Mouse (Mus musculus) Patski (cell line): ENCODE data around the gene Rcor3. TPM values are rescaled to one million over a fixed set of nuclear protein-coding genes. Genes with fewer than 3 reads are reported as not detected.
A peak's percentile ranks its signal among the peaks of the same experiment; 100 is the strongest.

Experiments
- ATAC-seq: fragments of 100-300 bp; one replicate; pipeline ENCODE4 v1.8.0; 2021
- CTCF ChIA-PET: fragments of 350-600 bp; sonication (Branson Sonifier 250); formaldehyde crosslinking; loops from one replicate; lab custom pipeline; 2022; ENCODE audit warnings: inconsistent platforms; lab: Charles Lee
- POLR2A ChIA-PET: fragments of 350-600 bp; sonication (Branson Sonifier 250); formaldehyde crosslinking; loops from one replicate; lab custom pipeline; 2022; ENCODE audit warnings: antibody characterized with exemption, inconsistent platforms; lab: Charles Lee
- DNase-seq: peaks from one replicate; pipeline ENCODE4 v3.0.0-alpha.2; 2011; ENCODE audit warnings: low read depth, low spot score
- H3K27me3 ChIP-seq: fragments of 371-371 bp; one replicate; pipeline ENCODE4 v1.5.1; 2021
- CTCF ChIP-seq: fragments of 100-300 bp; IDR thresholded peaks from one replicate; pipeline ENCODE4 v1.5.1; 2021
- in situ Hi-C: fragments of 300-500 bp; cut with MboI; formaldehyde crosslinking; loops from 3 replicates; pipeline ENCODE4 v1.11.1; 2018; ENCODE audit warnings: low pct_unique_long_range_greater_than_20kb, mixed read lengths
- polyA plus RNA-seq: library from polyadenylated mRNA; unstranded; gene quantifications from one replicate; pipeline ENCODE4 v1.2.3, GENCODE M21; 2021

Rcor3 gene
- polyA plus RNA-seq, 1 experiment from 2014 or later, result 34.2 TPM

DNA sequence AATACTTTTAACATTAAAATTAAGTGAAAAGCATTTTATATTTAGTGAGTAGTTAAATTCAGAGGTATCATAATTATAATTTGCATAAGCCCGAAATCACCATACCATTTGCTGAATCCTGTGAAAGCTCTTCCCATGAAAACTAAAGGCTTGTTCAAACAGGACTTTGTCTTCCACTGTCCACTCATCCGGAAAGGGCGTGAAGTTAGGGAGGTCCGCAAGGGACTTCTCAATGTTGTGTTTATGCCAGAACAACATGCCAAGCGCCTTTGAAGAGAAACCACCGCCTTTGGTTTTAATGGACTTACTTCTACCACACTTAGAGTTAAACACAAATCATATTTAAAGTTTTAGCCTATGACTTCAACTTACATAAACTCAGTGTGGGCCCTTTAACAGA lies 12.1 kb downstream of the Rcor3 start:
- in situ Hi-C loops, result no loop called here
- CTCF ChIA-PET, result no interaction called here
- no peak for ATAC-seq
- POLR2A ChIA-PET, result no interaction called here
- no peaks in the 10 kb centered on the region for H3K27me3 ChIP-seq
- no peak for DNase-seq
- no peak for TF ChIP-seq CTCF

DNA sequence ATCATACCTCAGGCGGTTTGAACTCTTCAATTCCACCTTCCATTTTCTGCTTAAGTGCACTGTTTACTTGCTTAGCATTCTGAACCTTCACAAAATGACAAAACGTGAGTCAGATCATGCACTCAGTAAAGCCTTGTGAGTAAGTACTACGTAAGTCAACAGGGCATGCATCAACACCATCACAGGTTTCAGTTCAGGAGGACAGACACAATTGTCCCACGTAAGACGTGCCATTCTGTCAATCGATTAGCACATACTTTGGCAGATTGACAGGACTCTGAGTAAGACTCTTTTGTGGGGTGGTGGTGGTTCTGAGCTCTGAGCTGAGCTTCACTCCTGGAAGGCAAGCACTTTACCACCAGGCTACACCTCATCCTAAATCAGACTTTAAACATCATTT lies 21.6 kb downstream of the Rcor3 start:
- POLR2A ChIA-PET, result no interaction called here
- TF ChIP-seq CTCF, result no peak
- CTCF ChIA-PET, result no interaction called here
- in situ Hi-C loops, result no loop called here
- ATAC-seq (no peak), DNase-seq (no peak)
- H3K27me3 ChIP-seq, result no peaks in the 10 kb centered on the region

DNA sequence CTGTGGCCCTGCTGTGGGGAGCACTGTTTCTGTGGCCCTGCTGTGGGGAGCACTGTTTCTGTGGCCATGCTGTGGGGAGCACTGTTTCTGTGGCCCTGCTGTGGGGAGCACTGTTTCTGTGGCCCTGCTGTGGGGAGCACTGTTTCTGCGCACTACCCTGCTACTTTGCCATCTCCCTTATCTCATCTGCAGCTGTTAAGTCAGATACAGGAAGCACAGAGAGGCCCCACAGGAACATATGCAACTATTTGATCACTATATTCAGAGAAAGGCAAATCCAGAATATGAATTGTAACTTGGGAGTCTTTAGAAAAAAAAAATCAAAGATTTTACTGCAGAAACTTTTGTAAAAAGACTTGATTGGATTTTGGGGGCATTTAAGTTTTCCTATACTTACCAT lies 22.5 kb downstream of the Rcor3 start:
- CTCF ChIA-PET, result interaction anchor here (1.4 kb wide), 1 partner anchor 22 kb away, joined by 4 read pairs; no protein-coding TSS in a partner anchor
- in situ Hi-C loops, result no loop called here
- no peak for TF ChIP-seq CTCF
- POLR2A ChIA-PET, result no interaction called here
- DNase-seq (no peak), ATAC-seq (no peak)
- H3K27me3 ChIP-seq, result no peaks in the 10 kb centered on the region

DNA sequence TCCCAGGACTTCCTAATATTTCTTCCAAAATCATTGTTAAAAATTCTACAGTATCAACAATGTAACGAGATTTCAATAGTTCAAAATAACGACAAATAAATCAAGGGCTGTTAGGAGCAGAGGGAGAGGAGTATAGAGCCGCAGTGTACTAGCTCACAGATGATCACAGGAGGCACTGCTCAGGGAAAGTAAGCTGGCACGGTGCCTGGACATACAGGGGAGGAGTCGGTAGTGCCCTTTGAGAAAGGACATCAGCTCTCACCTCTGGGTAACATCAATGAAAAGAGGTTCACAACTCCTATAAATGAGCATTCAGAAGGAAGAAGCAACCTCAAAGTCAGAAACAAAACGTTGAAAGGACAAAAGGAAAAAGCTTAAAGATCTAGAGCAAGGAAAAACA lies 28.7 kb downstream of the Rcor3 start:
- ATAC-seq (no peak), DNase-seq (no peak)
- in situ Hi-C loops, result no loop called here
- POLR2A ChIA-PET, result no interaction called here
- no peaks in the 10 kb centered on the region for H3K27me3 ChIP-seq
- CTCF ChIA-PET, result interaction anchor here (0.7 to 1.7 kb wide), 4 partner anchors 12 to 274 kb away, joined by 3 to 5 read pairs (median 3); no protein-coding TSS in a partner anchor
- no peak for TF ChIP-seq CTCF

DNA sequence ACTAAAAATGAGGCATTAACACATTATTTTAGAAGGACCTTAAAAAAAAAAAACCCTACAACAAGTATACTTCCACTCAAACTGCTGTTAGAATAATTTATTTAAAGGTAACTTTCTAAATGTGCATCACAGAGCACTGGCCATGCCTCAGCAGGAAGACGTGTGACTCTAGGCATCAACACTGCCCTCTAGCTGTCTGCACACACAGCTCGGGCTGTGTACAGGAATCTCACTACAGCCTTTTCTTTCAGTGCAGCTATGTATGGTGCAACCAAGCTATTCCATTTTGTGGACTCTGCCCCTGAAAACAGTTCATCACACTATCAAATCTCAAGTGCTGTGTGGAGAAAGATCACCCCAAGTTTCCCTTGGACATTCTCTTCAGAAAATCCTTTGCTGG lies 30.5 kb downstream of the Rcor3 start:
- ATAC-seq (no peak), DNase-seq (no peak)
- in situ Hi-C loops, result no loop called here
- peak; percentile 82 for TF ChIP-seq CTCF
- H3K27me3 ChIP-seq, result no peaks in the 10 kb centered on the region
- ChIA-PET CTCF (interaction anchor here (1.1 kb wide), 1 partner anchor 14 kb away, joined by 4 read pairs; no protein-coding TSS in a partner anchor), POLR2A (no interaction called here)

DNA sequence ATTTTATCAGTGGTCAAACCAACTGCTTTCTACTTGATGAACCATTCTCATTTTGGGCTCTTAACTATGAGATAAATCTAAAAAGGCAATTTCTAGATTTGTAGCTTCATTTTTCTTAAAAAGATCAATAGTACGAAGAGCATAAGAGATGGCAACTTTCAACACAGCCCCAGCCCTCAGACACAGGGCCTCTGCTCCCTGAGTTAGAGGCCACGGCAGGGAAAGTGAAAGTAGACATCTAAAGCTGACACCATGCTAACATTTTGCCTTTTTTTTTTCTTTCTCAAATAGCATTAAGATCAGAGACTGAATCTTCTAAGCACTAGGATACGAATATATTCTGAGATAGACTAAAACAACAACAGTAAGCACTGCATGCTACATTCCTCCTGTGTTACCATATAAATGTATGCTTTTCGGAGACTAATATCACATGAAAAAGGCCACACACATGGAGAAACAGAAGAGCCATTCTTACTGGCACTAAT lies 31.9 kb downstream of the Rcor3 start:
- POLR2A ChIA-PET, result interaction anchor here (0.7 kb wide), 1 partner anchor 11 kb away, joined by 3 read pairs; no protein-coding TSS in a partner anchor
- DNase-seq, result no peak
- CTCF ChIA-PET, result no interaction called here
- no peak for TF ChIP-seq CTCF
- no peaks in the 10 kb centered on the region for H3K27me3 ChIP-seq
- no peak for ATAC-seq
- in situ Hi-C loops, result no loop called here

DNA sequence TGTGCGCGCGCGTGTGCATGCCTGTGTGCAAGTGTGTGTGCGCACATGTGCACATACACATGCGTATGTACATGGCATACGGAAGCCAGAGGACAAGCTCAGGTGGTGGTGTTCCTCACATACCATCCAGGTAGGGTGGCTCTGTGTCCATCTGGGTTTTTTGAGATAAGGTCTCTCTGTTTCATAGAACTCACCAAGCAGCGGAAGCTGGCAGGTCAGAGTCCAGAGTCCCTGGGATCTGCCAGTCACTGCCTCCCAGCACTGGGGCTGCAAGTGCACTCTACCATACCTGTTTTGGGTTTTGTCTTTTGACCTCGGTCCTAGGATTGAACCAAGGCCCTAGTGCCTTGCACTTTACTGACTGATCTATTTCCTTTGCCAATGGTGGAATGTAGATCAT lies 33.8 kb downstream of the Rcor3 start:
- H3K27me3 ChIP-seq, result no peaks in the 10 kb centered on the region
- CTCF ChIA-PET, result interaction anchor here (1.4 to 1.8 kb wide), 3 partner anchors 10 to 269 kb away, joined by 5 to 11 read pairs (median 5); no protein-coding TSS in a partner anchor
- in situ Hi-C loops, result no loop called here
- no peak for DNase-seq
- ATAC-seq, result no peak
- TF ChIP-seq CTCF, result no peak
- POLR2A ChIA-PET, result no interaction called here

DNA sequence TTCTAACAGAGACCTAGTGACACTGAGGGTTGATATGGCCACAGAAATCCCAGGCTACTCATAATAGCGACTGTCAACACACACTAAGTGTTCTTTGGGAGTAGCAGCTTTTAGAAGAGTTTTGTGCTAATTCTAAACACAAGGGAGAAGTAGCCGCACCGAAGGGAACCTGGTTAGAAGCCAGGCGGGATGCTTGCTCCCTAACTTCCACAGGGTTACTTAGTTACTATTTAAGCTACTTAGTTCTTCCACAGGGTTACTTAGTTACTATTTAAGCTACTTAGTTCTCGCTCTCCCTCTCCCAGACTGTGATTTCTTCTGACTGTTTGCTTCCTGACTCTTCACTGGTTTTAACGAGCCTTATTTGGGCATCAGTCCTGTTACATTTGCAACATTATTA lies 34.7 kb downstream of the Rcor3 start:
- POLR2A ChIA-PET, result interaction anchor here (0.7 kb wide), 1 partner anchor 279 kb away, joined by 4 read pairs; no protein-coding TSS in a partner anchor

DNA sequence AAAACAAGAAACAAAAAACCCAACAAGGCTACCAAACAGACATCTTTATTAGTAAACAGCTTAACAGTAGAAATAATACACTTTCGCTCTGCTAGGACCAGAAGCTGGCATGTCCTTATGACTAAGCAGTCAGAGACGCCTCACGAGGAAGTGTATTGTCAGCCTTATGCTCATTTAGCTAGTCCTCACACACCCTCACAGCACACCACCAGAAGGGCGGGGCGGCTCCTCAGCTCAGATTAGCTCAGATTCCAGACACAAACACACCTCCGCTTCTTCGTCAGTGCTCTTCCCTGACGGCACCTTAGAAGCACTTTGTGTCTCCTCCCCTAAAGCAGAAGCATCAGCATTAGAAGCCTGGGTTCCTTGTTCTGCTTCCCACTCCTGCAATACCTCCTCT lies 36.5 kb downstream of the Rcor3 start:
- no peak for TF ChIP-seq CTCF
- CTCF ChIA-PET, result interaction anchor here (0.5 to 1.4 kb wide), 3 partner anchors 8 to 377 kb away, joined by 3 to 5 read pairs (median 4); no protein-coding TSS in a partner anchor
- POLR2A ChIA-PET, result interaction anchor here (0.7 kb wide), 1 partner anchor 743 kb away, joined by 3 read pairs; no protein-coding TSS in a partner anchor
- in situ Hi-C loops, result no loop called here
- no peaks in the 10 kb centered on the region for H3K27me3 ChIP-seq
- DNase-seq (no peak), ATAC-seq (no peak)

More for the DNA sequence above, 34.7 kb downstream of the Rcor3 start:
- no peak for TF ChIP-seq CTCF
- CTCF ChIA-PET, result interaction anchor here (1.4 to 1.8 kb wide), 2 partner anchors 9 to 138 kb away, joined by 5 to 11 read pairs; no protein-coding TSS in a partner anchor
- DNase-seq, result no peak
- H3K27me3 ChIP-seq, result no peaks in the 10 kb centered on the region
- peak; percentile 31 for ATAC-seq
- in situ Hi-C loops, result no loop called here

DNA sequence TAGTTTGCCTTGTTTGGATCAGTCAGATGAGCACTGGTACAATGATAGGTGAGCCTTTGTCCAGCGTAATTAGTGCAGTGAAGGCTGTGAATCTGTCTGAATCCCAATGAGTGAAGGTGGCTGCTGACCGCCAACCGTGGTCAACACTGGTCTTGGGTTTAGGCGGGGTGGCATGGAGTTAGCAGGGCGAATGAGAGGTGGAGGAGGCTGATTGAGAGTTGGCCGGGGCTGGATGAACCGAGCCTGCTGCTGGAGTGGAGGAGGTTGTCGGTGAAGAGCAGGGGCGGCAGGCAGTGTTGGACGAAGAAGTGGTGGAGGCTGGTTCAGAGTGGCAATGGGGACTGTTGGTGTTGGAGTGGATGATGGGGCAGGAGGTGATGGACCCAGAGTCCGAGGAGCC lies 37.1 kb downstream of the Rcor3 start:
- no peak for TF ChIP-seq CTCF
- H3K27me3 ChIP-seq, result no peaks in the 10 kb centered on the region
- DNase-seq (no peak), ATAC-seq (no peak)
- POLR2A ChIA-PET, result no interaction called here
- in situ Hi-C loops, result no loop called here
- CTCF ChIA-PET, result interaction anchor here (1.3 to 1.9 kb wide), 3 partner anchors 8 to 136 kb away, joined by 4 to 11 read pairs (median 5); no protein-coding TSS in a partner anchor

DNA sequence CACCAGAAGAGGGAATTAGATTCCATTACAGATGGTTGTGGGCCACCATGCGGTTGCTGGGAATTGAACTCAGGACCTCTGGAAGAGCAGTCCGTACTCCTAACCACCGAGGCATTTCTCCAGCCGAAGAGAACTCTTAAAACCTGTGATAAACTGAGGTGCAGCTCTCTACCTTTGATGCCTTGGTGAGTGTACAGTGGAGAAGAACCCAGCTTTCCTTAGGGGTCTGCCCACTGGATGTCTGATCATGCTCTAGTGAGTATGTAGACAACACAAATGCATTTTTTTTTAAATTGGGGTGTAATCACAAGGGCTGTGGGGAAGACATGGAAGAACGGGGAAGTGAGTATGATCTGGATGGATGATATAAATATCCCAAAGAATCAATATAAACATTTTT lies 42.2 kb downstream of the Rcor3 start:
- no peaks in the 10 kb centered on the region for H3K27me3 ChIP-seq
- in situ Hi-C loops, result loop anchor here (5.0 kb wide), 1 partner anchor 263 kb away; no protein-coding TSS in a partner anchor
- CTCF ChIA-PET, result interaction anchor here (0.9 to 8.1 kb wide), 6 partner anchors 14 to 261 kb away, joined by 3 to 84 read pairs (median 3); no protein-coding TSS in a partner anchor

More for the DNA sequence above, 42.2 kb downstream of the Rcor3 start:
- POLR2A ChIA-PET, result interaction anchor here (0.6 kb wide), 1 partner anchor 138 kb away, joined by 3 read pairs; no protein-coding TSS in a partner anchor
- no peak for TF ChIP-seq CTCF
- no peak for ATAC-seq
- DNase-seq, result no peak
